Mouse (Mus musculus) embryonic facial prominence, embryonic 14.5 days (tissue): ENCODE results near the gene A730071L15Rik. TPM values are rescaled to one million over a fixed set of nuclear protein-coding genes. Genes with fewer than 3 reads are reported as not detected.

Source experiments
- ATAC-seq: fragments of 200-750 bp; cut with Nextera tagmentation; 2 replicates; pipeline ENCODE4 v1.8.0; 2017; ENCODE audit warnings: low read depth, moderate number of reproducible peaks, moderate TSS enrichment
- DNase-seq: peaks from one replicate; pipeline ENCODE4 v3.0.0-alpha.2; 2015; ENCODE audit warnings: low spot score
- H3K27ac ChIP-seq: fragments of 300-500 bp; sonication (generic); replicated peaks from 2 replicates; pipeline ENCODE4 v1.5.1; 2014; ENCODE audit warnings: low read depth, mild to moderate bottlenecking, low read length, moderate library complexity
- H3K27me3 ChIP-seq: fragments of 300-500 bp; sonication (generic); replicated peaks from 2 replicates; pipeline ENCODE4 v1.6.1; 2014; ENCODE audit warnings: low read length; ENCODE audit not compliant: control insufficient read depth, insufficient read depth
- H3K36me3 ChIP-seq: fragments of 300-500 bp; sonication (generic); 2 replicates; pipeline ENCODE4 v1.6.1; 2014; ENCODE audit warnings: low read length, mixed read lengths; ENCODE audit not compliant: control insufficient read depth, insufficient read depth
- H3K4me1 ChIP-seq: fragments of 300-500 bp; sonication (generic); 2 replicates; pipeline ENCODE4 v1.6.1; 2014; ENCODE audit warnings: antibody characterized with exemption, low read length; ENCODE audit not compliant: control insufficient read depth, insufficient read depth
- H3K4me2 ChIP-seq: fragments of 300-500 bp; sonication (generic); 2 replicates; pipeline ENCODE4 v1.6.1; 2014; ENCODE audit warnings: low read depth, mild to moderate bottlenecking, low read length, moderate library complexity, mixed read lengths
- H3K4me3 ChIP-seq: fragments of 300-500 bp; sonication (generic); 2 replicates; pipeline ENCODE4 v1.5.1; 2014; ENCODE audit warnings: low read depth, mild to moderate bottlenecking, low read length
- H3K9ac ChIP-seq: fragments of 300-500 bp; sonication (generic); 2 replicates; pipeline ENCODE4 v1.6.1; 2014; ENCODE audit warnings: low read depth, mild to moderate bottlenecking, low read length, moderate library complexity, mixed read lengths
- H3K9me3 ChIP-seq: fragments of 300-500 bp; sonication (generic); 2 replicates; pipeline ENCODE4 v1.6.1; 2016; ENCODE audit warnings: low read length; ENCODE audit not compliant: control insufficient read depth
- WGBS: fragments of 180-500 bp; shearing (Covaris S2); extraction: QIAGEN DNeasy Blood & Tissue Kit; methylation state at CpG from one replicate; pipeline ENCODE4 v1.1.7; 2014; 5-methylcytosine and 5-hydroxymethylcytosine counted together
- polyA plus RNA-seq: library from polyadenylated mRNA; unstranded; fragments of >200 nt; fragmentation: Nextera tagmentation; extraction: Ambion mirVana; gene quantifications from 2 replicates; pipeline ENCODE4 v1.2.1, GENCODE M21; 2014

A730071L15Rik gene
- polyA plus RNA-seq, 1 experiment from 2014 or later: 0.26 TPM

DNA sequence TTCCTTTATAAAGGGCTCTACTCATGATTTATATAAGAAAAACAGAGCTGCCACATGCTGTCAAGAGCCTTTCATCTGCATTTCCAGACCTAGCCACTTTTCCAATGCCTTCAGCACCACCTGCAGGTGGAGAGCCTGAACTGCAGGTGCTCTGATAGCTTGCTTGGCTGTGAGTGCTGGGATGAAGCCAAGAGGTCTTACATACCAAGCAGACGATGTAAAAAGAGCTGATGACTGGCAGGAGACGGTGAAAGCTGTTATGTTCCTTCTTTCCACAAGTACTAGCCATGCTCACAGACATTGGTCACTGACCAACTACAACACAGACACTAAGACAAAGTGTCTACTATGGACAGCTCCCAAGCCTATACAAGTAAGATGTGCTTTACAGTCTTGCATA is 12.0 kb upstream of the A730071L15Rik start:
- Histone ChIP-seq H3K9ac (no peak overlapping the region), H3K4me2 (no peak overlapping the region), H3K9me3 (no peaks in the 10 kb centered on the region), H3K4me1 (no peaks in the 10 kb centered on the region), H3K36me3 (peaks cover 40% of the 10 kb centered on the region), H3K27ac (no peak overlapping the region), H3K4me3 (no peak overlapping the region), H3K27me3 (no peaks in the 10 kb centered on the region)
- DNase-seq (peak; percentile 93), ATAC-seq (peak; percentile 81)
- WGBS: 9% methylated on average over 2 of the region's 2 CpGs

DNA sequence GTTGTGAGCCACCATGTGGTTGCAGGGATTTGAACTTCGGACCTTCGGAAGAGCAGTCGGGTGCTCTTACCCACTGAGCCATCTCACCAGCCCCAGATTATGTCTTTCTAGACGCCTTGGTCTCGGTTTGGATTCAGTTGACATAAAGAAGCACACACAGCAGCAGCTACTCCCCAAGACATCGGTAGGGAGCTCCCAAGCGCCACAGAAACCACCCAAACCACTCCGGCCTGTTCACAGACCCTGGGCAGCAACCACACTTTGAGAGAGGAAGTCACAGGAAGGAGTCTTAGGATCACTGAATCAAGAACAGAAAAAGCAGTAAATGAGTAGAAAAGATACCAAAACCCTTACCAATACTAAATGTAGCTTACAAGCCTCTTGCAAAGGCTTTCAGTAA is 3.0 kb upstream of the A730071L15Rik start:
- no peaks in the 10 kb centered on the region for H3K27me3 ChIP-seq
- peaks cover 14% of the 10 kb centered on the region for H3K4me1 ChIP-seq
- 89% methylated on average over 8 of the region's 8 CpGs for WGBS
- no peaks in the 10 kb centered on the region for H3K9me3 ChIP-seq
- no peak for DNase-seq
- H3K4me2 ChIP-seq: no peak overlapping the region
- ATAC-seq: no peak
- no peak overlapping the region for H3K27ac ChIP-seq
- no peak overlapping the region for H3K4me3 ChIP-seq
- H3K36me3 ChIP-seq: peaks cover 14% of the 10 kb centered on the region; the same call in 1 of the 2 replicates
- H3K9ac ChIP-seq: no peak overlapping the region

DNA sequence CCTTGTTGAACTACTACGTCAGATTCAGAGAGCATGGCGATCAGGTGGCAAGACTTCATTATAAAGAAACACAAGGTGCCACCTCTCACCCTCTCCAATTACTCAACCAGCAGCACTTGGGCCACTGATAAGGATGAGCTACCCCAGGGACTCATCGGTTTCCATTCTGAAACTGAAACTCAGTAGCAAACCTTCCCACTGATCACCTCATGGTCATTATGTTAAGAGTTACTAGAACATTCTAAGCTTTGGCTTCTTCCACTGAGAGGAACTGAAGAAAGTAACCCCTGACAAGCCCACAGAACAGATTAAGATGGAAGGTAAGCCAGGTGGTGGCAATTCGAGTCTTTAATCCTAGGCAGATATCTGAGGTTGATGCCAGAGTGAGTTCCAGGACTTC is 1.4 kb upstream of the A730071L15Rik start:
- H3K9me3 ChIP-seq: no peaks in the 10 kb centered on the region
- peaks cover 14% of the 10 kb centered on the region for H3K4me1 ChIP-seq
- peak overlapping the region; percentile 88 for H3K4me2 ChIP-seq
- no peak overlapping the region for H3K27ac ChIP-seq
- no peak overlapping the region for H3K9ac ChIP-seq
- DNase-seq (no peak), ATAC-seq (no peak)
- H3K27me3 ChIP-seq: no peaks in the 10 kb centered on the region
- no peaks in the 10 kb centered on the region for H3K36me3 ChIP-seq
- peak overlapping the region; percentile 98; the same call in 1 of the 2 replicates for H3K4me3 ChIP-seq
- 86% methylated on average over 4 of the region's 4 CpGs for WGBS

GRCm38 (mm10) chr11:6200087-6200569 is 299 bp downstream of the A730071L15Rik start, which contains the start of gene Nudcd3:
Gene Nudcd3, minus strand, starts transcription at chr11:6200415.
- Histone ChIP-seq H3K9ac (peak within 1 kb of the TSS; percentile 92), H3K9me3 (no peaks in the 10 kb centered on the region), H3K27ac (peak within 1 kb of the TSS; percentile 94), H3K4me3 (peak within 1 kb of the TSS; percentile 98), H3K4me1 (peaks cover 14% of the 10 kb centered on the region), H3K4me2 (peak within 1 kb of the TSS; percentile 88), H3K36me3 (no peaks in the 10 kb centered on the region), H3K27me3 (no peaks in the 10 kb centered on the region)
- under 1% methylated on average over 38 of the region's 39 CpGs for WGBS
- DNase-seq: peak; percentile 94
- ATAC-seq: peak; percentile 97

- Histone ChIP-seq H3K4me1 (peaks cover 14% of the 10 kb centered on the region), H3K27me3 (no peaks in the 10 kb centered on the region), H3K27ac (peak overlapping the region; percentile 94), H3K36me3 (no peaks in the 10 kb centered on the region), H3K9ac (peak overlapping the region; percentile 92), H3K9me3 (no peaks in the 10 kb centered on the region), H3K4me3 (peak overlapping the region; percentile 98), H3K4me2 (peak overlapping the region; percentile 88)
- 27% methylated on average over 9 of the region's 9 CpGs for WGBS
- ATAC-seq (no peak), DNase-seq (no peak)
Measured at GRCm38 (mm10) chr11:6200570-6200969, 741 bp downstream of the A730071L15Rik start.

- H3K4me3 ChIP-seq: no peak overlapping the region
- WGBS: 93% methylated on average over 2 of the region's 2 CpGs
Measured at GRCm38 (mm10) chr11:6207090-6207489, 7.3 kb downstream of the A730071L15Rik start.

GRCm38 (mm10) chr11:6208158-6208557 is 8.3 kb downstream of the A730071L15Rik start:
- Histone ChIP-seq H3K4me3 (no peak overlapping the region), H3K27me3 (no peaks in the 10 kb centered on the region), H3K36me3 (no peaks in the 10 kb centered on the region), H3K27ac (no peak overlapping the region), H3K9ac (no peak overlapping the region), H3K9me3 (no peaks in the 10 kb centered on the region), H3K4me2 (no peak overlapping the region), H3K4me1 (no peaks in the 10 kb centered on the region)
- ATAC-seq (no peak), DNase-seq (no peak)
- 93% methylated on average over 1 of the region's 1 CpGs for WGBS

More at GRCm38 (mm10) chr11:6207090-6207489, 7.3 kb downstream of the A730071L15Rik start:
- H3K9ac ChIP-seq: no peak overlapping the region
- H3K9me3 ChIP-seq: no peaks in the 10 kb centered on the region
- no peaks in the 10 kb centered on the region for H3K27me3 ChIP-seq
- H3K27ac ChIP-seq: no peak overlapping the region
- DNase-seq: no peak
- no peaks in the 10 kb centered on the region for H3K36me3 ChIP-seq
- no peaks in the 10 kb centered on the region for H3K4me1 ChIP-seq
- H3K4me2 ChIP-seq: no peak overlapping the region
- no peak for ATAC-seq

DNA sequence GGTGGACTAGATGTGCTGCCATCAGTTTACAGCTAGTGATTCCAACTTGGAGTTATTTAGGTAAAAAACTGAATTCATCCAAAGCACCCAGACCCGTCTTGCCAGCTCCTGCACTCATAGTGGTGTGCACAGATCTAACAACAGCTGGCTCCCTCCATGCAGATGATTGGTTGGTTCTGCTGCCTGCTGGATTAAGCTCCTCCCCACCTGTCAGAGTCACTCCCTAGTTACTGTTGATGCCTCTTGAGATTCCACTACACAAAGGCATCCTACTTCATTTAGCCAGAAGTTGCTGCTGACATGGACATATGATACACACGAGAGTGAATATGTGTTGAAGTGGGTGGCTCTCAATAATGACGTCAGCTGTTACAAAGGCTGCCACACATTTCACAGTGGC is 17.0 kb downstream of the A730071L15Rik start:
- H3K4me1 ChIP-seq: no peaks in the 10 kb centered on the region
- peak; percentile 49 for DNase-seq
- peak; percentile 47; the same call in 1 of the 2 replicates for ATAC-seq
- no peak overlapping the region for H3K27ac ChIP-seq
- H3K9ac ChIP-seq: no peak overlapping the region
- H3K36me3 ChIP-seq: no peaks in the 10 kb centered on the region
- 36% methylated on average over 3 of the region's 3 CpGs for WGBS
- no peak overlapping the region for H3K4me2 ChIP-seq
- no peaks in the 10 kb centered on the region for H3K27me3 ChIP-seq
- no peak overlapping the region for H3K4me3 ChIP-seq
- no peaks in the 10 kb centered on the region for H3K9me3 ChIP-seq

- Histone ChIP-seq H3K9ac (no peak overlapping the region), H3K4me1 (no peaks in the 10 kb centered on the region), H3K9me3 (no peaks in the 10 kb centered on the region), H3K27ac (no peak overlapping the region), H3K4me3 (no peak overlapping the region), H3K36me3 (no peaks in the 10 kb centered on the region), H3K4me2 (no peak overlapping the region), H3K27me3 (no peaks in the 10 kb centered on the region)
- WGBS: 74% methylated on average over 11 of the region's 11 CpGs
- DNase-seq (no peak), ATAC-seq (no peak)
Measured at GRCm38 (mm10) chr11:6218189-6218896, 18.5 kb downstream of the A730071L15Rik start.
